Mouse (Mus musculus) neural tube, embryonic 15.5 days (tissue): ENCODE results near the gene Prkn. TPM values are rescaled to one million over a fixed set of nuclear protein-coding genes. Genes with fewer than 3 reads are reported as not detected.

ENCODE experiments used
- ATAC-seq: fragments of 200-750 bp; cut with Nextera tagmentation; 2 replicates; pipeline ENCODE4 v1.8.0; 2017; ENCODE audit warnings: mild to moderate bottlenecking, moderate TSS enrichment, moderate library complexity; ENCODE audit not compliant: low FRiP score
- H3K27ac ChIP-seq: fragments of 300-500 bp; sonication (generic); replicated peaks from 2 replicates; pipeline ENCODE4 v1.5.1; 2015; ENCODE audit warnings: mild to moderate bottlenecking, inconsistent platforms
- H3K27me3 ChIP-seq: fragments of 300-500 bp; sonication (generic); replicated peaks from 2 replicates; pipeline ENCODE4 v1.6.1; 2015; ENCODE audit warnings: inconsistent platforms
- H3K36me3 ChIP-seq: fragments of 300-500 bp; sonication (generic); 2 replicates; pipeline ENCODE4 v1.6.1; 2015; ENCODE audit warnings: inconsistent platforms
- H3K4me1 ChIP-seq: fragments of 300-500 bp; sonication (generic); 2 replicates; pipeline ENCODE4 v1.6.1; 2015; ENCODE audit warnings: inconsistent platforms
- H3K4me2 ChIP-seq: fragments of 300-500 bp; sonication (generic); 2 replicates; pipeline ENCODE4 v1.6.1; 2015; ENCODE audit warnings: inconsistent platforms, mild to moderate bottlenecking, moderate library complexity
- H3K4me3 ChIP-seq: fragments of 300-500 bp; sonication (generic); replicated peaks from 2 replicates; pipeline ENCODE4 v1.5.1; 2015; ENCODE audit warnings: mild to moderate bottlenecking, inconsistent platforms
- H3K9ac ChIP-seq: fragments of 300-500 bp; sonication (generic); replicated peaks from 2 replicates; pipeline ENCODE4 v1.6.1; 2015; ENCODE audit warnings: mild to moderate bottlenecking, inconsistent platforms
- H3K9me3 ChIP-seq: fragments of 300-500 bp; sonication (generic); replicated peaks from 2 replicates; pipeline ENCODE4 v1.6.1; 2016; ENCODE audit warnings: inconsistent platforms
- WGBS: fragments of 180-500 bp; shearing (Covaris S2); methylation state at CpG from one replicate; pipeline ENCODE4 v1.1.7; 2015; ENCODE audit warnings: mixed read lengths; 5-methylcytosine and 5-hydroxymethylcytosine counted together
- polyA plus RNA-seq: library from polyadenylated mRNA; unstranded; fragments of >200 nt; fragmentation: Nextera tagmentation; extraction: Ambion mirVana; gene quantifications from 2 replicates; pipeline ENCODE4 v1.2.1, GENCODE M21; 2015

The Prkn gene
- polyA plus RNA-seq, 1 experiment from 2014 or later = 4.8 TPM

DNA sequence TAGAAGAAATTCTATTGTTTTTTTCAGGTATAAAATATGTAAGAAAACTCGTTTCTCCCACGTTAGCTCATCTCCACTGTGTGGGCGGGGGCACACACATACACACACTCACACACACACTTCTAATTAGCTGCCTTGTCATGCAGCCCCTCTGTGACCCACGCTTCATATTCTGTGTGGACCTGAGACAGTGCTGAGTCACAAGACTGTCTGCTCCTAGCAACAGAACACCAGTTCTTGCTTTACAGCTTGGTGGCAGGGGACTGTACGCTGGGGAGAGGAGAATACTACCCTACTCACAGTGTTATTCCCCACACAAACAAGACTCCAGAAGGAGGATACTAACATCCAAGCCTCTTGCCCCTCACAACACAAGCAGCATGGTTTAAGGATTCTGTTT, 1200.4 kb downstream of the Prkn start:
- Histone ChIP-seq H3K9ac (no peak overlapping the region), H3K4me1 (peaks cover under 1% of the 10 kb centered on the region), H3K9me3 (no peaks in the 10 kb centered on the region), H3K27ac (no peak overlapping the region), H3K4me3 (no peak overlapping the region), H3K27me3 (no peaks in the 10 kb centered on the region), H3K36me3 (no peaks in the 10 kb centered on the region), H3K4me2 (no peak overlapping the region)
- no peak for ATAC-seq
- WGBS = 82% methylated on average over 5 of the region's 5 CpGs

DNA sequence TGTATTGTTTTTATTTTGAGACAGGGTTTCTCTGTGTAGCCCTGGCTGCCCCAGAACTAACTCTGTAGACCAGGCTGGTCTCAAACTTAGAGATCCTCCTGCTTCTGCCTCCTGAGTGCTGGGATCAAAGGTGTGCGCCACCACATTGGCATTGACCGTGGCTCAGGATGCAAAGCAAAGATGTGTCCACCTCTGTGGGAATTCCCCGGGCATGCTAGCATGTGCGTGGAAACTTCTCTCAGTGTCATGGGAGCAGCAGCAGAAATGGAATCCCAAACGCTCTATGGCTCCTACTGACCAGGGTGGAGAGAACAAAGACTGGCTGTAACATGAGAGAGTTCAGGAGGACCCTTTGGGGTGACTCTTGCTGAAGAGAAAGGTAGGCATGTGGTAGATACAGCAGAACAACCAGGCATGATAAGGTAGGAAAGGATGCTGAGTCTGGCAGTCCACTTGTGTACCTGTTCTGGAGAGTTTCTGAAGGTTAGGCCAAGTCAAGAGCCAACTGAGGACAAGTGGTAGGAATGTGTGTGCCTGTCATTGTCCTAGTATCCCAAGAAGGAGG, 1201.0 kb downstream of the Prkn start:
- no peak overlapping the region for H3K4me3 ChIP-seq
- no peaks in the 10 kb centered on the region for H3K36me3 ChIP-seq
- H3K4me2 ChIP-seq = no peak overlapping the region
- H3K27ac ChIP-seq = no peak overlapping the region
- no peak overlapping the region for H3K9ac ChIP-seq
- no peaks in the 10 kb centered on the region for H3K27me3 ChIP-seq
- ATAC-seq = no peak
- H3K4me1 ChIP-seq = peaks cover 7% of the 10 kb centered on the region
- H3K9me3 ChIP-seq = no peaks in the 10 kb centered on the region
- 95% methylated on average over 5 of the region's 5 CpGs for WGBS

DNA sequence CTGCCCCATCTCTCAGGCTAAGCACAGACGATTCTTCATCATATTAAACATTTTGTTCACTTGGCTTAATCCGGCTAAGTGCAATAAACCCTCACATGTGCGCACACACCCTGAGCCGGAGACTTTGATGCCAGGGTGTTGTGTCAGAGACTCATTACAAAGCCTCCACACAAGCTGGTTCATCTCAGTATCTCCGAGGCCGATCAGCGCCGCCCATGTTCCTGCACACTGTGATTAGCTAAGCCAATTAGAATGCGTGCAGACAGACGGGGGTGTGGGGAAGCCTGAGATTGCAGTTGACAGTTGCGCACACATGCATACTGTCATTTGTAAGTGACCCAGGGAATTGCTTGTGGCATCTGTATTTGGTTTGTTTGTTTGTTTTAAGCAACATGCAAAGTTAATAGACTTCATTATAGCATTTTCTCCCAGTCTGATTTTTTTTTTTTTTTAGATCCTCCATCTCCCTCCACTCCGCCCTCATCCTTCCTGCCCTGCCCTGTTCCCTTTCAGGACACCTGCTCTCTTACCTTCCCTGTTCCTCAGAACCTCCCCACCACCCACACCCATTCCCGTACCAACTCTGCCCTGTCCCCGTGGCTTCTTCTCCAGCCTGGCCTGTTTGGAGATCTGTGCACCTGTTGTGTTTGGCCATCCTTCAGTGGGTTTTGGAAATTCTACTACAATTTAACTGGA, 1202.5 kb downstream of the Prkn start:
- no peak overlapping the region for H3K4me2 ChIP-seq

DNA sequence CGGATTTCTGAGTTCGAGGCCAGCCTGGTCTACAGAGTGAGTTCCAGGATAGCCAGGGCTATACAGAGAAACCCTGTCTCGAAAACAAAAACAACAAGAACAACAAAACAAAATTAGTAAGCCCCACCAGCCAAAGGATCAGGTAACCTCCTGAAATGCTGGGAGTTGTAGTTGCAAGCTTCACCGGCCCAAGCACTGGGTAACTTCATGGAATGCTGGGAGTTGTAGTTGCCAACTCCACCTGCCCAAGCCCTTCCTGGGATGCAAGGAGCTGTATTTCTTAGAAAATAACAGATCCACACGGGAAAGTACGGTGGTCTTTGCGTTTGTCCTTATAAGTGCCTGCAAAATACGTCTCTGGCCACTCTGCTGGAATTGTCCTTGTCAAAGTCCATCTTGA, 1204.0 kb downstream of the Prkn start:
- WGBS = 68% methylated on average over 8 of the region's 8 CpGs
- H3K9me3 ChIP-seq = no peaks in the 10 kb centered on the region
- no peaks in the 10 kb centered on the region for H3K27me3 ChIP-seq
- no peak overlapping the region for H3K4me2 ChIP-seq
- no peaks in the 10 kb centered on the region for H3K36me3 ChIP-seq
- H3K4me3 ChIP-seq = no peak overlapping the region
- H3K9ac ChIP-seq = no peak overlapping the region
- ATAC-seq = no peak
- peaks cover 7% of the 10 kb centered on the region for H3K4me1 ChIP-seq
- no peak overlapping the region for H3K27ac ChIP-seq

More for the DNA sequence above, 1202.5 kb downstream of the Prkn start:
- WGBS = 67% methylated on average over 14 of the region's 14 CpGs
- Histone ChIP-seq H3K27me3 (no peaks in the 10 kb centered on the region), H3K9ac (no peak overlapping the region), H3K36me3 (no peaks in the 10 kb centered on the region), H3K27ac (no peak overlapping the region), H3K4me3 (no peak overlapping the region), H3K9me3 (no peaks in the 10 kb centered on the region), H3K4me1 (peaks cover 7% of the 10 kb centered on the region)
- ATAC-seq = no peak

DNA sequence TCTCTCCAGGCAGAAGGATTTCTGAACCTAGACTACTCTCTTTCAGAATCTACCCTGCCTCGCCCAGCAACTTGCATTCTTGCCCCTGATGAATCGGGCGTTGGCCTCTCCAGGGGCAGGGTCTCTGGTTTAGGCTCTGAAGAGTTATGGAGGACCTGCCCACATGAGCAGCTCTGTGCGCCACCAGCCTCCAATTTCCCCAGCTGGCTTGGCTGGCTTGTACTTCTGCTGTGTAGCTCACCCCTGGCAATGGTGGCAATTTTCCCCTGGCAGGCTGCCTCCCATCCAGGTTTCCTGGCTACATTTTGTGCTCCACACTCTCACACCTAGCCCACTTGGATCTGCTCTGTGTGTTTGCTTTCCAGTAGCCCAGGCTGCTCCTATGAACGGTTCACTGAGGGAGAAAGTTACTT, 1205.7 kb downstream of the Prkn start:
- Histone ChIP-seq H3K9ac (no peak overlapping the region), H3K4me3 (no peak overlapping the region), H3K27ac (0 out of 2 replicates have a peak overlapping the region, but pooled peaks have one; percentile 23), H3K36me3 (no peaks in the 10 kb centered on the region), H3K27me3 (no peaks in the 10 kb centered on the region), H3K4me1 (peaks cover 7% of the 10 kb centered on the region), H3K4me2 (no peak overlapping the region), H3K9me3 (no peaks in the 10 kb centered on the region)
- ATAC-seq = peak; percentile 53; the same call in 1 of the 2 replicates
- WGBS = 41% methylated on average over 5 of the region's 5 CpGs

DNA sequence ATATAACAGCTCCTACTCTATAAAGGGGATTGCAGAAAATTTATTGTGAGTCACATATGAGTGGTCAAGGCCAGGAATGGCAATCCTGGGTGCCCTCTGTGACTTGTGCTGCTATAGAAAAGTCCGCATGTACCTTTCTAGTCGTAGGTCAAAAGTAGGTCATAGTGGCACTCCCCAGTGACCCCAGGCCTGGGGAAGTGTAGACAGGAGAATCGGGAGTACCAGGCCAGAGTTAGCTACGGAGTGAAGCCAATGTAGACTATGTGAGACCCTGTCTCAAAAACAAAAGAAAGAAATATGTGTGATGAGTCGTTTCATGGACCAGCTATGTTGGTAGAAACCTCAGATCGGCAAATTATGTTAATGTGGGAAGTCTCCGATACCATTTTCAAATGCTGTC, 1206.8 kb downstream of the Prkn start:
- no peak overlapping the region for H3K27ac ChIP-seq
- H3K4me2 ChIP-seq = no peak overlapping the region
- ATAC-seq = no peak
- H3K4me3 ChIP-seq = no peak overlapping the region
- WGBS = 60% methylated on average over 7 of the region's 7 CpGs
- H3K9me3 ChIP-seq = no peaks in the 10 kb centered on the region
- H3K9ac ChIP-seq = no peak overlapping the region
- H3K4me1 ChIP-seq = peaks cover 7% of the 10 kb centered on the region
- H3K36me3 ChIP-seq = no peaks in the 10 kb centered on the region
- H3K27me3 ChIP-seq = no peaks in the 10 kb centered on the region

DNA sequence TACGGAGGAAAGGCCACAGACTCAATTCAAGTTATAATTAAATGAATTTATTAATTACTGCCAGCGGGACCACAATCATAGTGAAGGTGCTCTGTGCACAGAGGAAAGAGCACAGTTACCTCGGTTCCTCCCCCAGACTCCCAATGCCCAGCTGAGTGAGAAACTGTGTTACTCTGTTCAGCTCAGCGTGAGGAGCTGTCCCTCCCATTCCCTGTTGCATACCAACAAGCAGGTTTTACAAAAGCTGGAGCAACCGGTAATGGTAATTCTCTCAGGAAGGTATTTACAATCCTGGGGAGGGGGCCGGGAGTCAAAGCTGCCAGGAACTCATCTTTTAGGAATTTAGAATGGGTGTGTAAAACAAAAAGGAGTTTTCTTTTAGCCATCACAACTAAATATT, 1207.3 kb downstream of the Prkn start:
- ATAC-seq = no peak
- 22% methylated on average over 6 of the region's 6 CpGs for WGBS
- no peak overlapping the region for H3K4me3 ChIP-seq
- no peaks in the 10 kb centered on the region for H3K36me3 ChIP-seq
- no peaks in the 10 kb centered on the region for H3K27me3 ChIP-seq
- H3K27ac ChIP-seq = no peak overlapping the region
- H3K4me1 ChIP-seq = peaks cover 7% of the 10 kb centered on the region
- no peaks in the 10 kb centered on the region for H3K9me3 ChIP-seq
- no peak overlapping the region for H3K4me2 ChIP-seq
- no peak overlapping the region for H3K9ac ChIP-seq

DNA sequence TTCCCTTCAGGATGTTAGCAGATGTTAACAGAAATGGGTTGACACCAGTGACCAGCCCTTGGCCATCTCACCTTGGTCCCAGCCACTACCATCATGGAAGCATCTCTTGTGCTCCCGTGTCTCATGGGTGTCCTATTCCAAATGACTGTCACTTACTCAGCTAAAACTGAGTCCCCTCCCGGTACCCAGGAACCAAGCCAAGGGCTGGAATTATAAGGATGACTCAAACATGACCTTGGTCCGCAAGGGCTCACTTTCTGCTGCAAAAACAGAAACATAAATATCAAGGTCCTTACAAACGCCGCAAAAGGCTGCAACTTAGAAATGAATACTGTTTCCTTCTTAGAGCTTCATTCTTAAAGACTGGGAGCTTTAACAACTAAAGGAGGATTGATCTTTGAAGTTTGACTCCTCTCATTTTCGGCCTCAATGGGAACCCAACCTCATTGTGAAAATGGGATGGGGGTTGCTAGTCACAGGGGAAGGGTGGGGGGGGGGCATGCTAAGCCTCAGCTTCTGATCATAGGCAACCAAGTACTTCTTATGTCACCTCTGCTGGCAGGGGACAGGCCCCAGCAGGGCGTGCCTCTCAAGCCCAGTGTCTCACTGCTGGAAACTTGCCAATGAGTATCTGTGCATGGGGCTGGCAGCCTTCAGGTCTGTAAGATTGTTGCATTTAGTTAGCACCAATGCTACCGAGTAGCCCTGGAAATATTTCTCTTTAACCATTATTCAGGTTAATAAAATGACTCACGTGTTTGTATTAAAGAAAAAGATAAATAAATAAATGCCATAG, 1208.7 kb downstream of the Prkn start:
- Histone ChIP-seq H3K4me3 (no peak overlapping the region), H3K27ac (no peak overlapping the region), H3K4me1 (peaks cover 7% of the 10 kb centered on the region), H3K4me2 (no peak overlapping the region), H3K9me3 (no peaks in the 10 kb centered on the region), H3K9ac (no peak overlapping the region), H3K36me3 (no peaks in the 10 kb centered on the region), H3K27me3 (no peaks in the 10 kb centered on the region)
- ATAC-seq = no peak
- WGBS = 74% methylated on average over 9 of the region's 9 CpGs

DNA sequence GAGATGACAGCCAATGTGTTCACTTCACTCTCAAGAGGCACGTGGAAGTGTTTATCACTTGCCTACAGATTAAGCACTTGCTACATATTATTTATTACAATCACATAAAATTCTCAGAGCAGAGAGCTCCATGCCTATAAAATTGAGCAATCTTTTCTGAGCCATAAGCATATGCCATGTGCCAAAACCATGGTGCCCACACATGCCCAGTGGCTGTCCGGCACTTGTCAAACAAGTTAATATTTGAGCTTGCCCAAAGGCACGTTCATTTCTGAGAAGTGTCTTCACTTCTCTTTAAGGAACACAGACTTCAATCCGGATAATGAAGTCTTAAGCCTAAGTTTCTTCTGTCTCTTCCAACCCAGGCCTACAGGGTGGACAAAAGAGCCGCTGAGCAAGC, 1210.1 kb downstream of the Prkn start:
- no peak overlapping the region for H3K27ac ChIP-seq
- ATAC-seq = no peak

DNA sequence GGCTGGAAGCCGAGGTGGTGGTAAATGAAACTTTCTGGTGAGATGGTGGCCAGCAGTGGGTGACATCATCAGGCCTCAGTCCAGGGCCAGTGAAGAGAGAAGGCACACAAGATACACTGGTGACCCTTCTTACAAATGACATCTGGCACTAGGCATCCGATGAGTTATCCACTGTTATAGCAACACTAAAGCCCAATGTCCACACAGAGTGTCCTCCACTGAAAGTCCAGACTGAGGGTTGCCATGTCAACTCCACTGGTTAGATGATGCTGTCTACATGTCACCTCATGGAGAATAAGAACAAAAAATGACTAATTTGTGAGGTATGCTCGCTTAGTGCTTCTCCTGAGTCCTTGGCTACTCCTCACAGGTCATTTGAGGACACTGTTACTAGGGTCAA, 1210.8 kb downstream of the Prkn start:
- no peak overlapping the region for H3K27ac ChIP-seq
- H3K36me3 ChIP-seq = no peaks in the 10 kb centered on the region
- no peak overlapping the region for H3K4me3 ChIP-seq
- no peak for ATAC-seq
- H3K4me1 ChIP-seq = peaks cover 2% of the 10 kb centered on the region
- no peak overlapping the region for H3K4me2 ChIP-seq
- H3K27me3 ChIP-seq = no peaks in the 10 kb centered on the region
- 86% methylated on average over 3 of the region's 3 CpGs for WGBS
- no peaks in the 10 kb centered on the region for H3K9me3 ChIP-seq
- no peak overlapping the region for H3K9ac ChIP-seq

More for the DNA sequence above, 1210.1 kb downstream of the Prkn start:
- no peaks in the 10 kb centered on the region for H3K27me3 ChIP-seq
- 91% methylated on average over 5 of the region's 5 CpGs for WGBS
- no peak overlapping the region for H3K4me2 ChIP-seq
- H3K9me3 ChIP-seq = no peaks in the 10 kb centered on the region
- H3K4me1 ChIP-seq = peaks cover 7% of the 10 kb centered on the region
- no peak overlapping the region for H3K4me3 ChIP-seq
- H3K9ac ChIP-seq = no peak overlapping the region
- H3K36me3 ChIP-seq = no peaks in the 10 kb centered on the region

DNA sequence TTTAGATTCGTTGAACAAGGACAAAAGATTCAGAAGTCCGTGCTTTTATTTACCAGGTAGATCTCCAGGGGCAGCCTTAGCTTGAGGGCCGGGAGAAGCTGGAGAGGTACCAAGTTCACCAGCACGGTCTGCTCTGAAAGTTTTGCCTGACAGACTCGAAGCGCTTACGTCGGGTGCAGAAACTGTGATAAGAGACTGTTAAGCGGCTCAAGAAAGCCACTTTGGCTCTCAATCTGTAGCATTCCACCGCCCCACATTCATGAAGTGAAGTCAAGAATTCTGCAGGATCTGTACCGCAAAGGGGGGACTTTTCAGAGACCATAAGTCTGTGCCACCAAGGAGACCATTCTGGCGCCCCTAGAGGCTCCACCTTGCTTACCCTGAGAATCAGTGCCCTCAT, 1212.5 kb downstream of the Prkn start:
- no peak overlapping the region for H3K4me2 ChIP-seq
- no peak overlapping the region for H3K27ac ChIP-seq
- no peaks in the 10 kb centered on the region for H3K4me1 ChIP-seq
- H3K27me3 ChIP-seq = no peaks in the 10 kb centered on the region
- H3K9ac ChIP-seq = no peak overlapping the region
- 89% methylated on average over 12 of the region's 12 CpGs for WGBS
- no peak overlapping the region for H3K4me3 ChIP-seq
- H3K9me3 ChIP-seq = no peaks in the 10 kb centered on the region
- no peak for ATAC-seq
- no peaks in the 10 kb centered on the region for H3K36me3 ChIP-seq

DNA sequence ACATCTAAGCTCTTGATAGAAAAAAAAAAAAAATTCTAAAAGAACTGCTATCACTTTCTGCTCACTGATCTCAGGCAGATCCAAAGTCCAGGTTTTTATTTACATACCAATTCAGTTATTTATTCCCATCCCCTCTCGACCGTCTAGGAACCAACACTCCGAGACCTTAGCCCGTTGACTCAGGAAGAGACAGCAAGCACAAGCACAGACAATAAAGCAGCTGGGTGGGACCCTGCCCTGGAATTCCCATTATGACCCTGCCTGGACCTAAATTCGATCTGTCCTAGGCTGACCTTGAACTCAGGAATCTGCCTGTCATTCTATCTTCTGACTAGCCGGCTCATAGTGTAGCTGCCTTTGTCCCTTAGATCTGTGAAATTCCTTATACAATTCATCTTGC, 1218.9 kb downstream of the Prkn start:
- Histone ChIP-seq H3K36me3 (no peaks in the 10 kb centered on the region), H3K27me3 (no peaks in the 10 kb centered on the region), H3K9me3 (no peaks in the 10 kb centered on the region), H3K4me3 (no peak overlapping the region), H3K4me2 (no peak overlapping the region), H3K27ac (no peak overlapping the region), H3K9ac (no peak overlapping the region), H3K4me1 (no peaks in the 10 kb centered on the region)
- no peak for ATAC-seq
- WGBS = 92% methylated on average over 6 of the region's 6 CpGs
